Mouse (Mus musculus) bone marrow, adult 2 months (tissue): Measurements from ENCODE around the gene Wscd2. TPM values are rescaled to one million over a fixed set of nuclear protein-coding genes. Genes with fewer than 3 reads are reported as not detected.

Source experiments
- H3K27ac ChIP-seq: fragments of 200-500 bp; 2 replicates; pipeline ENCODE4 v1.5.1; 2012; ENCODE audit warnings: low read depth, mild to moderate bottlenecking, control low read depth, inconsistent platforms, low read length; ENCODE audit not compliant: control insufficient read depth, poor library complexity, insufficient read depth
- H3K4me1 ChIP-seq: fragments of 200-500 bp; 2 replicates; pipeline ENCODE4 v1.6.1; 2011; ENCODE audit warnings: low read length; ENCODE audit not compliant: control insufficient read depth, insufficient read depth
- H3K4me3 ChIP-seq: fragments of 200-500 bp; replicated peaks from 2 replicates; pipeline ENCODE3; 2011; ENCODE audit warnings: mild to moderate bottlenecking, low read depth, low read length, control low read depth; ENCODE audit not compliant: control insufficient read depth
- CTCF ChIP-seq: fragments of 200-500 bp; IDR thresholded peaks from 2 replicates; pipeline ENCODE4 v1.5.1; 2011; ENCODE audit warnings: low read length, control low read depth; ENCODE audit not compliant: control insufficient read depth, insufficient read depth
- POLR2A ChIP-seq: fragments of 200-500 bp; IDR thresholded peaks from 2 replicates; pipeline ENCODE4 v1.6.1; 2011; ENCODE audit warnings: low read depth, mild to moderate bottlenecking, control low read depth, low read length, borderline replicate concordance; ENCODE audit not compliant: control insufficient read depth
- WGBS: fragments of 180-500 bp; shearing (Covaris S2); methylation state at CpG from one replicate; pipeline ENCODE4 v1.1.7; 2018; 5-methylcytosine and 5-hydroxymethylcytosine counted together
- polyA plus RNA-seq: library from polyadenylated mRNA; stranded (reverse); fragments of >200 nt; gene quantifications from 2 replicates; pipeline ENCODE4 v1.2.4, GENCODE M21; 2011; ENCODE audit warnings: low replicate concordance; ENCODE audit not compliant: missing spikeins, insufficient read depth, insufficient read length

Wscd2 gene
- polyA plus RNA-seq, 1 experiment: 0.30 TPM

DNA sequence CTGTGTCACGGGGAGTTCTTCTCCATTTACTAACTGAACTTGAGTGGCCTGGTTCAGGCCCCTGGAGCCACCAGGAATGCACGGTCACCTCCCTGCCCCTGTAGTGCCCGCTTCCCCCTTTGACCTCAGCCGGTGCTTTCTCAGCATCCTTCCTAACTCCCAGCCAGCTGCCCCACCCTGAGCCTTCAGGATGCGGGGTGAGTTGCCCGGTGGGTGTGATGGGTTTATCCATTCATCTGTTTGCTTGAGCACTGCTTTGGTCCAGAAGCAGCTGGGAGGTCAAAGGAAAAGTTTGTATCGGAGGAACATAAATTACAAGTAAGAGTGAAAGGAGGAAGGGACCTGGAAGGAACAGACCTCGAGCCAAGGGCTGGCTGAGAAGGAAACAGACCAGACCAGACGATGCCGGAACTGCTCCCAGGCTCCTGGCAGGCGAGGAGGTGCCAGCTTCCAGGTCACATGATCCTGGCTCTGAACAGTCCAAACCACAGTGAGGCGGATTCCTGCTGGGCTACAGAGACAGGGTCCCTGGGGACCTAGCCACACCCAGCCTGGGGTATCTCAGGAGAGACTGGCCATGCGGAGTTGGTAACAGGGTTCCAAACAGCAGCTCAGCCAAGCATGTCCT is 144.0 kb downstream of the Wscd2 start:
- Histone ChIP-seq H3K27ac (no peak overlapping the region; the same call in 1 of the 2 replicates), H3K4me1 (peaks cover 4% of the 10 kb centered on the region), H3K4me3 (no peak overlapping the region)
- no peak for TF ChIP-seq CTCF
- TF ChIP-seq POLR2A: no peak
- 14% methylated on average over 13 of the region's 13 CpGs for WGBS

DNA sequence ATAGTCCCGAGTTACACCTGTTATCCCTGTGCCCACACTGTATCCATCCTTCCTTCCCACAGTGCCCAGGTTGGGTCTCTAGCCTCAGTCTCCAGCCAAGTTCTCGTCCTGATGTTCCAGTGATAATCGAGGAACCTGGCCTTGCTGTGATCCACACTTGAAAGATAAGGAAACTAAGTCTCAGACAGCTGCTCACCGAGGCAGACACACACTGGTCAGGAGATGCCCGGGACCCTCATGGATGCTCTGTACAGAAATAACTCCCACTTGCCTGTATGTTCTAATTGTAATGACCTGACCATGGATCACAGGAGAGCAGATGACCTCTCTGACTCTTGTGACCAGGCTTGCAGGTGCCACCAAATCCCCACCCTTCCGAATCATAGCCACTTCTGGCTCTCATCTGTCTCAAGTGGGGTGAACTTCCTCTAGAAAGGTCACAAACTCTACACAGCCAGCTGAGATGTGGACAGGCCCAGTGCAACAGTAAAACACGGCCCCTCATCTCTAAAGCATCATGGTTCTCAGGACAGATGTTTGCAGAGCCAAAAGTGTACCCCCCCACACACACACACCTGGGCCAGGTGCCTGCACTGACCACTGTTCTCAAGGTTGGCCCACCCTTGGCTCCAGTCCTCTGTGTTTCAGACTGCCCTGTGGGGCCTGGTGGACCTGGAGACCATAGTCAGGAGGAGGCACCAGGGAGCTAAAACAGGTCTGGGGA is 144.9 kb downstream of the Wscd2 start:
- WGBS: 57% methylated on average over 7 of the region's 7 CpGs
- Histone ChIP-seq H3K4me1 (peaks cover 4% of the 10 kb centered on the region), H3K27ac (no peak overlapping the region), H3K4me3 (no peak overlapping the region)
- TF ChIP-seq POLR2A (no peak), CTCF (no peak)

DNA sequence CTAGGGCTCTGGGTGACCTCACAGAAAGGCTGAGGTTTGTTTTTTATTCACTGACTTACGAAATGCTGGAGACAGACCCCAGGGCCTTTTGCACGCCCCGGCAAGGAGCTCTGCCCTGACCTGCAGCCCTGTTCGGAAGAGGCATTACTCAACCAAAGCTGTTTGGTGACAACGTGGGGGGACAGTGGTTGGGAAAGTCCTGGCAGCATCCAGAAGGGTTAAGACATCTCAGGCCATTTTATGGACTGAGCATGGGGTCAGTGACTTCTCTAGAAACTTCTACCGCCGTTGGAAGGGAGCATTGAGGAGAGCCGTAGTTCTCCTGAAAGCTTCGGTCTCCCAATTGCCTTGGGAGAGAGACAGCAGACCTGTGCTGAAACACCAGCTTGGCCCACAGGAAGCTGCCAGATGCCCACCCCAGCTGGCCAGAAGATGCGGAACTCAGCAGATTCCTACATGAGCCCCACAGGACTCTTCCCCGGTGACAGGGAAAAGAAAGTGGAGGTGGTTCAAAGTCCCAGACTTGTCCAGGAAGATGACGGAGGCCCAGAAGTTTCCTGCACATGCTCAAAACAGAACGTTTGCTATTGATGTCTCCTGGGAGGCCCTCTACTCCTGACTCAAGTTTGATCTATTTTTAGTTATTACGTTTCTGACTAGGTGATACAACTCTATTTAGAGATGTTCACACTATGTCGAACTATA is 145.9 kb downstream of the Wscd2 start:
- Histone ChIP-seq H3K4me3 (no peak overlapping the region), H3K27ac (no peak overlapping the region), H3K4me1 (peaks cover 4% of the 10 kb centered on the region)
- TF ChIP-seq POLR2A: no peak
- TF ChIP-seq CTCF: no peak
- WGBS: 49% methylated on average over 15 of the region's 15 CpGs

DNA sequence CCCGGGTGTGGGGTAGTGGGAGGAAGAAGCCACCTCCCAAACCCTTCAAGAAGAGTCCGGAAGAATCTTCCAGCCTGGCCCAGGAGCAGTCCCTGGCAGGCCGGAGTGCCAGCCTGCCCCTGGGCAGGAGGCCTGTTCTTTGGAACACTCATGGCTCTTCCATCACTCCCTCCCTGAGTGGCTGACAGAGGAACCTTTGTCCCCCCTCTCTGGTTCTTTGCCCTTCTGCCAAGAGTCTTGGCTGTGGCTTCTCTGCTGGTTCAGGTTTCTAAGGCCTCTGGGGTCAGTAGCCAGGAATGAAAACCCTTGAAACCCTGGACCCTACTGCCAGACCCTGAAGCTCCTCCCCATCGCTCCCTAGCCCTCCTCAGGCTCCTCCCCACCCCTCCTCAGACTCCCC is 147.5 kb downstream of the Wscd2 start:
- TF ChIP-seq CTCF: no peak
- TF ChIP-seq POLR2A: no peak
- Histone ChIP-seq H3K27ac (no peak overlapping the region), H3K4me3 (no peak overlapping the region), H3K4me1 (peaks cover 6% of the 10 kb centered on the region)
- WGBS: 82% methylated on average over 4 of the region's 4 CpGs

DNA sequence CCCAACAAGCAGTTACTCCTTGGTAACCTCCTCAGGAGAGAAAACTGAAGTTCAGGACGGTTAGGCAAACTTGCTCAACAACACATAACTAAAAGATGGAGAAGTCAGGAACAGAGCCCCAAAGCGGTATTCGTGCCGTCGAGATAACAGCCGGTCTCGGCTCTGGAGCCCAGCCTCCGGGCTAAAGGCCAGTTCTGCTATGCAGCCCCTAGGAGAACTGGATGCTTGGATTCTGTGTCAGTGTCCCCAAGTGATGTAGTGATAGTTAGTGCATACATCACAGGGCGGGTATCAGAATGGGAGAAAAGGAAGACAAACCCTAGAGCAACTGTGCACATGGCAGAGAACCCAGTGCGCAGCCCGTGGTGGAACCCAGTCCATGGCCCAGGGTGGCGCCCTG is 147.9 kb downstream of the Wscd2 start:
- H3K4me3 ChIP-seq: no peak overlapping the region
- H3K27ac ChIP-seq: no peak overlapping the region
- H3K4me1 ChIP-seq: peaks cover 6% of the 10 kb centered on the region
- WGBS: 69% methylated on average over 12 of the region's 12 CpGs
- TF ChIP-seq POLR2A (no peak), CTCF (no peak)

DNA sequence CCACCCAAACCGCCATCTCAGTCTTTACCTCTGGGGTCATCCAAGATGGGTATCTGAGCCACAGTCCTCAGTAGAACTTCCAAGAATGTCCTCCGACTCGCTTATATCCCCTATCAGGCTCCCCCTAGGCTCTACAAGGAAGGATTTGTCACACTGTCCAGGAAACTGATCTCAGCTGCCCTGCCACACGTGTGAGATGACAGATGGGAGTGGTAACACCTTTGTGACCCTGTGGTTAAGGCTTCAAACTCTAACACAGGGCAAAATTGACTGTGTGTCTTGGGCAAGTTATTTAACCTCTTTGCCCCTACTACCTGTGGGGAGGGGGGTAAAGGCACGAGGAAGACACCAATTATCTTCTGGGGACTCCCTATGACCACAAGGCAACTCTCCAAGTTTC is 149.0 kb downstream of the Wscd2 start:
- Histone ChIP-seq H3K4me1 (peaks cover 6% of the 10 kb centered on the region), H3K4me3 (no peak overlapping the region), H3K27ac (no peak overlapping the region)
- 51% methylated on average over 5 of the region's 5 CpGs for WGBS
- no peak for TF ChIP-seq POLR2A

Other genes starting within 250 kb of the Wscd2 start
- gene Sgsm1, start 179.5 kb upstream of the Wscd2 start, polyA plus RNA-seq: not detected in 2 replicates
- gene Aym1, start 133.0 kb upstream of the Wscd2 start, polyA plus RNA-seq: not detected in 2 replicates
- 1.2 and 2.6 TPM in 2 replicates for gene Cmklr1, start 160.1 kb downstream of the Wscd2 start, polyA plus RNA-seq
- not detected in 2 replicates for gene 1700069L16Rik, start 234.4 kb downstream of the Wscd2 start, polyA plus RNA-seq
- 1.0 and 3.0 TPM in 2 replicates for gene Ficd, start 245.5 kb downstream of the Wscd2 start, polyA plus RNA-seq